Mouse (Mus musculus): ENCODE data around the gene Speer1. TPM values are rescaled to one million over a fixed set of nuclear protein-coding genes. Genes with fewer than 3 reads are reported as not detected.

Gene Speer1
- total RNA-seq (2023): not detected

DNA sequence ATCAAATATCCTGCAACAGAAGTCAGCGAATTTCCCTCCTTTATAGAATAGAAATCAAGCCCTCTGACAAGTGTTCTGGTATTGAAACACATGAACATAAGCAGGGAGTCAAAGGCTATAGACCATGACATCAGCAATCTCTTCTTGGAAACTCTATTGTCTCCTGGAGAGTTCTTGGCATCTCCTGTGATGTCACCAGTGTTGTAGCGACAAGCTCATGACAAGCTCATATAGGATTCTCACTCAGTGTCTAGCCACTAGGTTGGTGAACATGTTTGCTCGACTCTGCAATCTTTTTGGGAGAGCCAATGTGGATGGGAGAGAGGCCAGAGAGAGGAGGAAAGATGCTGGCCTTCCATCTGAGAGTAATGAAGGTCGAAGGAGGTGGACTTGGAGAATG, at the start of gene Speer1:
Speer1 (plus strand) TSS at position 301 of the 400 bp plus-strand sequence.

Other genes starting within 250 kb of the Speer1 start
- not detected for gene Gm8879, start 213.9 kb upstream of the Speer1 start, total RNA-seq (2023)
- gene Gm5861, start 158.4 kb upstream of the Speer1 start, total RNA-seq (2023): not detected
- not detected for gene Gm8890, start 85.5 kb upstream of the Speer1 start, total RNA-seq (2023)
- gene Gm8897, start 74.9 kb downstream of the Speer1 start, total RNA-seq (2023): not detected
- not detected for gene Gm8906, start 161.2 kb downstream of the Speer1 start, total RNA-seq (2023)

All from CD4-positive naive resting alpha-beta T cell, adult 76 days (primary cell).